Mouse (Mus musculus) heart, postnatal 0 days (tissue): ENCODE measurements around the gene Iqcf4. TPM values are rescaled to one million over a fixed set of nuclear protein-coding genes. Genes with fewer than 3 reads are reported as not detected.

Experiments
- ATAC-seq: fragments of 200-750 bp; cut with Nextera tagmentation; 2 replicates; pipeline ENCODE4 v1.8.0; 2017; ENCODE audit warnings: low read depth, moderate number of reproducible peaks, moderate library complexity; ENCODE audit not compliant: insufficient read depth
- DNase-seq: peaks from one replicate; pipeline ENCODE4 v3.0.0-alpha.2; 2016; ENCODE audit warnings: low spot score
- H3K27ac ChIP-seq: fragments of 300-500 bp; sonication (generic); 2 replicates; pipeline ENCODE4 v1.5.1; 2014; ENCODE audit warnings: low read depth, mild to moderate bottlenecking
- H3K27me3 ChIP-seq: fragments of 300-500 bp; sonication (generic); 2 replicates; pipeline ENCODE4 v1.6.1; 2014; ENCODE audit warnings: low read length, mixed read lengths; ENCODE audit not compliant: control insufficient read depth, insufficient read depth
- H3K36me3 ChIP-seq: fragments of 300-500 bp; sonication (generic); replicated peaks from 2 replicates; pipeline ENCODE4 v1.6.1; 2014; ENCODE audit warnings: low read length, mixed read lengths; ENCODE audit not compliant: control insufficient read depth, insufficient read depth
- H3K4me1 ChIP-seq: fragments of 300-500 bp; sonication (generic); 2 replicates; pipeline ENCODE4 v1.6.1; 2014; ENCODE audit warnings: antibody characterized with exemption; ENCODE audit not compliant: control insufficient read depth, insufficient read depth
- H3K4me2 ChIP-seq: fragments of 300-500 bp; sonication (generic); 2 replicates; pipeline ENCODE4 v1.6.1; 2014; ENCODE audit warnings: low read depth, mild to moderate bottlenecking, low read length, moderate library complexity
- H3K4me3 ChIP-seq: fragments of 300-500 bp; sonication (generic); 2 replicates; pipeline ENCODE4 v1.5.1; 2014; ENCODE audit warnings: low read depth, low read length
- H3K9ac ChIP-seq: fragments of 300-500 bp; sonication (generic); replicated peaks from 2 replicates; pipeline ENCODE4 v1.6.1; 2014; ENCODE audit warnings: low read depth, low read length, mixed read lengths
- H3K9me3 ChIP-seq: fragments of 300-500 bp; sonication (generic); replicated peaks from 2 replicates; pipeline ENCODE4 v1.6.1; 2016; ENCODE audit warnings: low read length; ENCODE audit not compliant: control insufficient read depth
- CTCF ChIP-seq: IDR thresholded peaks from 2 replicates; pipeline ENCODE4 v1.5.1; 2016; ENCODE audit warnings: antibody characterized with exemption, control low read depth, low read depth
- EP300 ChIP-seq: IDR thresholded peaks from 2 replicates; pipeline ENCODE4 v1.6.1; 2016; ENCODE audit warnings: antibody characterized with exemption, low read depth
- WGBS: fragments of 180-500 bp; shearing (Covaris S2); extraction: QIAGEN DNeasy Blood & Tissue Kit; methylation state at CpG from one replicate; pipeline ENCODE4 v1.1.7; 2014; 5-methylcytosine and 5-hydroxymethylcytosine counted together
- polyA plus RNA-seq: library from polyadenylated mRNA; unstranded; fragments of >200 nt; fragmentation: Nextera tagmentation; extraction: Ambion mirVana; gene quantifications from 2 replicates; pipeline ENCODE4 v1.2.1, GENCODE M21; 2015
- total RNA-seq: library from RNA; depleted of rRNA; stranded (reverse); fragments of >200 nt; gene quantifications from 2 replicates; pipeline ENCODE4 v1.2.3, GENCODE M21; 2014; ENCODE audit warnings: low replicate concordance; rRNA removed

Iqcf4 gene
- total RNA-seq (not detected in 2 replicates), polyA plus RNA-seq (not detected in 2 replicates)

- no peaks in the 10 kb centered on the region for H3K4me1 ChIP-seq
- ATAC-seq (no peak), DNase-seq (no peak)
- H3K9ac ChIP-seq, result no peak within 1 kb of the TSS
- H3K4me2 ChIP-seq, result no peak within 1 kb of the TSS
- H3K4me3 ChIP-seq, result no peak within 1 kb of the TSS
- TF ChIP-seq CTCF (no peak), EP300 (no peak)
- no peaks in the 10 kb centered on the region for H3K36me3 ChIP-seq
- H3K27me3 ChIP-seq, result no peaks in the 10 kb centered on the region
- no peaks in the 10 kb centered on the region for H3K9me3 ChIP-seq
- 76% methylated on average over 7 of the region's 7 CpGs for WGBS
- H3K27ac ChIP-seq, result no peak within 1 kb of the TSS
Observed at GRCm38 (mm10) chr9:106570896-106571295, at the start of gene Iqcf4. Gene Iqcf4 (minus strand): TSS chr9:106570996.

GRCm38 (mm10) chr9:106617496-106617895 lies 46.7 kb upstream of the Iqcf4 start:
- DNase-seq, result no peak
- no peaks in the 10 kb centered on the region for H3K36me3 ChIP-seq
- H3K9me3 ChIP-seq, result no peaks in the 10 kb centered on the region
- no peak overlapping the region for H3K4me3 ChIP-seq
- H3K4me1 ChIP-seq, result no peaks in the 10 kb centered on the region
- no peak for ATAC-seq
- TF ChIP-seq EP300 (no peak), CTCF (no peak)
- H3K9ac ChIP-seq, result no peak overlapping the region
- no peak overlapping the region for H3K4me2 ChIP-seq
- H3K27ac ChIP-seq, result no peak overlapping the region
- 70% methylated on average over 3 of the region's 3 CpGs for WGBS
- H3K27me3 ChIP-seq, result 0 out of 2 replicates have a peak, but pooled peaks cover 3% of the 10 kb centered on the region

- H3K9ac ChIP-seq, result no peak overlapping the region
- H3K36me3 ChIP-seq, result no peaks in the 10 kb centered on the region
- H3K9me3 ChIP-seq, result no peaks in the 10 kb centered on the region
- DNase-seq, result no peak
- TF ChIP-seq CTCF (no peak), EP300 (no peak)
- no peak overlapping the region for H3K27ac ChIP-seq
- H3K4me1 ChIP-seq, result no peaks in the 10 kb centered on the region
- H3K4me2 ChIP-seq, result no peak overlapping the region
- WGBS, result 79% methylated on average over 9 of the region's 9 CpGs
- no peak for ATAC-seq
- H3K27me3 ChIP-seq, result 0 out of 2 replicates have a peak, but pooled peaks cover 3% of the 10 kb centered on the region
- H3K4me3 ChIP-seq, result no peak overlapping the region
Observed at GRCm38 (mm10) chr9:106616306-106616705, 45.5 kb upstream of the Iqcf4 start.

- H3K9me3 ChIP-seq, result no peaks in the 10 kb centered on the region
- H3K4me1 ChIP-seq, result no peaks in the 10 kb centered on the region
- H3K4me2 ChIP-seq, result no peak overlapping the region
- 0 out of 2 replicates have a peak, but pooled peaks cover 3% of the 10 kb centered on the region for H3K27me3 ChIP-seq
- no peak overlapping the region for H3K9ac ChIP-seq
- no peak overlapping the region for H3K4me3 ChIP-seq
- TF ChIP-seq CTCF (no peak), EP300 (no peak)
- DNase-seq (no peak), ATAC-seq (no peak)
- no peaks in the 10 kb centered on the region for H3K36me3 ChIP-seq
- H3K27ac ChIP-seq, result no peak overlapping the region
- 34% methylated on average over 3 of the region's 3 CpGs for WGBS
Observed at GRCm38 (mm10) chr9:106614616-106615015, 43.8 kb upstream of the Iqcf4 start.

GRCm38 (mm10) chr9:106613951-106614350 lies 43.2 kb upstream of the Iqcf4 start:
- 73% methylated on average over 2 of the region's 2 CpGs for WGBS
- H3K4me1 ChIP-seq, result no peaks in the 10 kb centered on the region
- H3K27me3 ChIP-seq, result 0 out of 2 replicates have a peak, but pooled peaks cover 3% of the 10 kb centered on the region
- H3K9ac ChIP-seq, result no peak overlapping the region
- H3K4me2 ChIP-seq, result no peak overlapping the region
- DNase-seq (no peak), ATAC-seq (no peak)
- no peak overlapping the region for H3K4me3 ChIP-seq
- H3K27ac ChIP-seq, result no peak overlapping the region
- no peaks in the 10 kb centered on the region for H3K36me3 ChIP-seq
- TF ChIP-seq EP300 (no peak), CTCF (no peak)
- H3K9me3 ChIP-seq, result no peaks in the 10 kb centered on the region

- H3K9ac ChIP-seq, result no peak overlapping the region
- no peaks in the 10 kb centered on the region for H3K9me3 ChIP-seq
- TF ChIP-seq EP300 (no peak), CTCF (no peak)
- no peaks in the 10 kb centered on the region for H3K27me3 ChIP-seq
- H3K27ac ChIP-seq, result no peak overlapping the region
- no peaks in the 10 kb centered on the region for H3K36me3 ChIP-seq
- ATAC-seq, result no peak
- DNase-seq, result no peak
- H3K4me3 ChIP-seq, result no peak overlapping the region
- H3K4me1 ChIP-seq, result no peaks in the 10 kb centered on the region
- WGBS, result 73% methylated on average over 4 of the region's 4 CpGs
- no peak overlapping the region for H3K4me2 ChIP-seq
Observed at GRCm38 (mm10) chr9:106610727-106611126, 39.9 kb upstream of the Iqcf4 start.
